Mouse (Mus musculus): ENCODE measurements around the gene Cldn34c2. TPM values are rescaled to one million over a fixed set of nuclear protein-coding genes. Genes with fewer than 3 reads are reported as not detected.
"Not testable (repeated sequence)": the region's sequence is repeated elsewhere in the genome, so short reads cannot be mapped to it uniquely, and the experiment has no call there.

The Cldn34c2 gene
- 0.30 TPM in 1 of 2 replicates, not detected in the other for polyA plus RNA-seq (2015; fragmentation: Nextera tagmentation; extraction: Ambion mirVana)

GRCm38 (mm10) chrX:123581400-123581799, at the start of gene Cldn34c2:
Gene Cldn34c2, plus strand, starts transcription at chrX:123581700.
- not testable (repeated sequence) for H3K36me3 ChIP-seq (ENCODE audit: insufficient read depth, low read length); H3K9me3 ChIP-seq (replicated peaks; ENCODE audit: low read length); H3K27ac ChIP-seq; H3K4me3 ChIP-seq (replicated peaks; ENCODE audit: low read depth, low read length); H3K4me1 ChIP-seq (replicated peaks; ENCODE audit: insufficient read depth, low read length); DNase-seq (ENCODE audit: low spot score); H3K9ac ChIP-seq (ENCODE audit: low read depth, low read length); ATAC-seq (replicated peaks; ENCODE audit: low FRiP score, low read depth); H3K4me2 ChIP-seq (ENCODE audit: low read length); H3K27me3 ChIP-seq (ENCODE audit: insufficient read depth, low read length)

- not testable (repeated sequence) for H3K27me3 ChIP-seq (ENCODE audit: insufficient read depth, low read length); H3K36me3 ChIP-seq (ENCODE audit: insufficient read depth, low read length); H3K4me2 ChIP-seq (ENCODE audit: low read length); DNase-seq (ENCODE audit: low spot score); ATAC-seq (replicated peaks; ENCODE audit: low FRiP score, low read depth); H3K4me3 ChIP-seq (replicated peaks; ENCODE audit: low read depth, low read length); H3K27ac ChIP-seq; H3K9me3 ChIP-seq (replicated peaks; ENCODE audit: low read length); H3K9ac ChIP-seq (ENCODE audit: low read depth, low read length); H3K4me1 ChIP-seq (replicated peaks; ENCODE audit: insufficient read depth, low read length)
- WGBS = 86% methylated on average over 13 of the region's 13 CpGs
Observed at GRCm38 (mm10) chrX:123551378-123551777, 30.1 kb upstream of the Cldn34c2 start.

DNA sequence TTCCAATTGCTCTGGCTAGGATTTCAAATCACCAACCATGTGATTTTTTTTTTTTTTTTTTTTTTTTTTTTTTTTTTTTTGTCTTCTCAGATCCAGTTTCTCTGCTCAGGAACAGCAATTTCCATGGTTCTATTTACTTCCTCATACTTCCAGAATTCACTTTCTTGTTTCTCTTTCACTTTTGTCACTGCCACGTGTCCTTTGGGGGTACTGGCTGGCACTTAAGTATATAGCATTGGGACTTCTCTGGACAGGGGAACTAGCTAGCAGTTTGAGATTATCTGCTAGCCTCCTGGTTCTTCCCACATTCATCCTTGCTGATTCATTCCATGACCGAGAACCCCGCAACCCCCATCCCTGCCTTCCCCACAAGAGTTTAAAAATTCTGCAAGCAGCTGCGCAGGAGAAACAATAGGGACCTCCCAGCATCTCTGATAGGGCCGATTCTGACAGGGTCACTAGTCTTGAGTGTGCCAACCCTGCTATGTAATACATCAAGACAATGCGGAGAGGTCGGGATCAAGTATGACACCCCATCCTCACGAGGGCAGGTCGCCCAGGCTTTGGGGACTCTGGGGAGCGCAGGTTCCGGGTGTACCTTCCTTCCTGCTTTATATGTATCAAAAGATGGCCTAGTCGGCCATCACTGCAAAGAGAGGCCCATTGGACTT, 30.8 kb downstream of the Cldn34c2 start:
- not testable (repeated sequence) for H3K27ac ChIP-seq; H3K4me2 ChIP-seq (ENCODE audit: low read length); H3K36me3 ChIP-seq (ENCODE audit: insufficient read depth, low read length); H3K9me3 ChIP-seq (replicated peaks; ENCODE audit: low read length); ATAC-seq (replicated peaks; ENCODE audit: low FRiP score, low read depth); H3K4me1 ChIP-seq (replicated peaks; ENCODE audit: insufficient read depth, low read length); H3K4me3 ChIP-seq (replicated peaks; ENCODE audit: low read depth, low read length); H3K27me3 ChIP-seq (ENCODE audit: insufficient read depth, low read length); H3K9ac ChIP-seq (ENCODE audit: low read depth, low read length); DNase-seq (ENCODE audit: low spot score)
- WGBS = 75% methylated on average over 8 of the region's 12 CpGs

Other genes with a start within 250 kb of the Cldn34c2 start
- gene Gm17467, start 123.1 kb downstream of the Cldn34c2 start, polyA plus RNA-seq (2015; fragmentation: Nextera tagmentation; extraction: Ambion mirVana) = not detected in 2 replicates
- not detected in 2 replicates for gene Cldn34c3, start 212.0 kb downstream of the Cldn34c2 start, polyA plus RNA-seq (2015; fragmentation: Nextera tagmentation; extraction: Ambion mirVana)

Data from kidney, postnatal 0 days (tissue).